Mouse (Mus musculus): Measurements from ENCODE around the gene Islr.
"Not testable (repeated sequence)": the region's sequence is repeated elsewhere in the genome, so short reads cannot be mapped to it uniquely, and the experiment has no call there.

The Islr gene

GRCm38 (mm10) chr9:58203516-58204447 is at the start of gene Islr, which contains the start of gene Islr2:
Gene Islr (minus strand): TSS chr9:58204306.
Gene Islr2 (minus strand): TSS chr9:58204319.
- peak; percentile 57 for DNase-seq

- not testable (repeated sequence) for DNase-seq
These were observed 49.7 kb upstream of the Islr start for GRCm38 (mm10) chr9:58253805-58254122.

GRCm38 (mm10) chr9:58253033-58253804 is 49.1 kb upstream of the Islr start, which contains the start of gene Stoml1:
Gene Stoml1 (plus strand): TSS chr9:58253164.
- peak; percentile 87 for DNase-seq

- not testable (repeated sequence) for DNase-seq
These were observed 46.6 kb upstream of the Islr start for GRCm38 (mm10) chr9:58250730-58251129.

GRCm38 (mm10) chr9:58250322-58250721 is 46.2 kb upstream of the Islr start:
- no peak for DNase-seq

- DNase-seq: peak; percentile 63
These were observed 45.6 kb upstream of the Islr start, which contains the start of gene Pml for GRCm38 (mm10) chr9:58249592-58250192. Gene Pml (minus strand): TSS chr9:58249786.

GRCm38 (mm10) chr9:58248746-58249413 is 44.8 kb upstream of the Islr start:
- DNase-seq: no peak

- DNase-seq: peak; percentile 80
These were observed 43.1 kb upstream of the Islr start for GRCm38 (mm10) chr9:58247064-58247759.

GRCm38 (mm10) chr9:58246083-58246591 is 42.0 kb upstream of the Islr start:
- DNase-seq: no peak

GRCm38 (mm10) chr9:58243696-58244095 is 39.6 kb upstream of the Islr start:
- no peak for DNase-seq

- DNase-seq: no peak
These were observed 38.6 kb upstream of the Islr start for GRCm38 (mm10) chr9:58242696-58243095.

- peak; percentile 40 for DNase-seq
These were observed 37.8 kb upstream of the Islr start for GRCm38 (mm10) chr9:58241780-58242485.

GRCm38 (mm10) chr9:58234502-58235015 is 30.5 kb upstream of the Islr start:
- no peak for DNase-seq

- DNase-seq: no peak
These were observed 28.3 kb upstream of the Islr start for GRCm38 (mm10) chr9:58232374-58232773.

GRCm38 (mm10) chr9:58231746-58232145 is 27.6 kb upstream of the Islr start:
- DNase-seq: no peak

- no peak for DNase-seq
These were observed 24.8 kb upstream of the Islr start for GRCm38 (mm10) chr9:58228777-58229466.

GRCm38 (mm10) chr9:58225915-58226913 is 22.1 kb upstream of the Islr start:
- DNase-seq: peak; percentile 34

- no peak for DNase-seq
These were observed 20.2 kb upstream of the Islr start for GRCm38 (mm10) chr9:58224356-58224755.

All from right cerebral cortex, postnatal 14 days (tissue).